Mouse (Mus musculus) testis, adult 2 months (tissue): ENCODE data around the gene Btnl6. TPM values are rescaled to one million over a fixed set of nuclear protein-coding genes. Genes with fewer than 3 reads are reported as not detected.
"Not testable (repeated sequence)": the region's sequence is repeated elsewhere in the genome, so short reads cannot be mapped to it uniquely, and the experiment has no call there.

ENCODE experiments used
- H3K27ac ChIP-seq: fragments of 200-500 bp; 2 replicates; pipeline ENCODE4 v1.5.1; 2012; ENCODE audit warnings: low read depth, low read length; ENCODE audit not compliant: control insufficient read depth, insufficient read depth
- H3K27me3 ChIP-seq: fragments of 200-500 bp; 2 replicates; pipeline ENCODE4 v1.6.1; 2012; ENCODE audit warnings: mild to moderate bottlenecking, low read length, moderate library complexity; ENCODE audit not compliant: control insufficient read depth, insufficient read depth
- H3K36me3 ChIP-seq: fragments of 200-500 bp; 2 replicates; pipeline ENCODE4 v1.6.1; 2012; ENCODE audit warnings: mild to moderate bottlenecking, low read length; ENCODE audit not compliant: control insufficient read depth, insufficient read depth
- H3K4me1 ChIP-seq: fragments of 200-500 bp; 2 replicates; pipeline ENCODE4 v1.6.1; 2012; ENCODE audit warnings: low read length; ENCODE audit not compliant: control insufficient read depth, insufficient read depth
- H3K4me3 ChIP-seq: fragments of 200-500 bp; 2 replicates; pipeline ENCODE4 v1.5.1; 2012; ENCODE audit warnings: low read depth, mild to moderate bottlenecking, low read length, moderate library complexity, mixed read lengths; ENCODE audit not compliant: control insufficient read depth
- CTCF ChIP-seq: fragments of 200-500 bp; IDR thresholded peaks from 2 replicates; pipeline ENCODE4 v1.5.1; 2012; ENCODE audit warnings: low read depth, mild to moderate bottlenecking, inconsistent platforms, low read length, moderate library complexity; ENCODE audit not compliant: control insufficient read depth, insufficient read depth, insufficient replicate concordance
- POLR2A ChIP-seq: fragments of 200-500 bp; IDR thresholded peaks from 2 replicates; pipeline ENCODE4 v1.6.1; 2012; ENCODE audit warnings: low read depth, mild to moderate bottlenecking, inconsistent platforms, low read length, moderate library complexity; ENCODE audit not compliant: control insufficient read depth
- polyA plus RNA-seq: library from polyadenylated mRNA; depleted of rRNA; stranded (reverse); fragments of >200 nt; gene quantifications from 2 replicates; pipeline ENCODE4 v1.2.3, GENCODE M21; 2012

Gene Btnl6
- polyA plus RNA-seq, 1 experiment: not detected

GRCm38 (mm10) chr17:34559116-34559515 lies 42.0 kb upstream of the Btnl6 start:
- Histone ChIP-seq H3K4me1 (peaks cover 7% of the 10 kb centered on the region), H3K4me3 (no peak overlapping the region), H3K27me3 (no peaks in the 10 kb centered on the region), H3K36me3 (no peaks in the 10 kb centered on the region), H3K27ac (no peak overlapping the region)
- no peak for TF ChIP-seq POLR2A
- TF ChIP-seq CTCF: no peak

- Histone ChIP-seq H3K4me1 (peaks cover 4% of the 10 kb centered on the region), H3K4me3 (no peak overlapping the region), H3K27me3 (no peaks in the 10 kb centered on the region), H3K27ac (no peak overlapping the region), H3K36me3 (no peaks in the 10 kb centered on the region)
- TF ChIP-seq CTCF (no peak), POLR2A (no peak)
Observed at GRCm38 (mm10) chr17:34557411-34557810, 40.3 kb upstream of the Btnl6 start.

- Histone ChIP-seq H3K4me3 (no peak overlapping the region), H3K36me3 (no peaks in the 10 kb centered on the region), H3K4me1 (peaks cover 3% of the 10 kb centered on the region), H3K27ac (no peak overlapping the region), H3K27me3 (no peaks in the 10 kb centered on the region)
- no peak for TF ChIP-seq CTCF
- TF ChIP-seq POLR2A: no peak
Observed at GRCm38 (mm10) chr17:34556406-34556805, 39.3 kb upstream of the Btnl6 start.

GRCm38 (mm10) chr17:34555483-34555882 lies 38.3 kb upstream of the Btnl6 start:
- no peaks in the 10 kb centered on the region for H3K36me3 ChIP-seq
- no peak overlapping the region for H3K27ac ChIP-seq
- no peak overlapping the region for H3K4me3 ChIP-seq
- H3K4me1 ChIP-seq: peaks cover 1% of the 10 kb centered on the region; the same call in 1 of the 2 replicates
- H3K27me3 ChIP-seq: no peaks in the 10 kb centered on the region
- TF ChIP-seq POLR2A (no peak), CTCF (peak; percentile 93; the same call in 1 of the 2 replicates)

GRCm38 (mm10) chr17:34549843-34550242 lies 32.7 kb upstream of the Btnl6 start:
- no peak overlapping the region for H3K4me3 ChIP-seq
- TF ChIP-seq POLR2A: no peak
- no peak for TF ChIP-seq CTCF
- H3K4me1 ChIP-seq: no peaks in the 10 kb centered on the region
- no peaks in the 10 kb centered on the region for H3K27me3 ChIP-seq
- no peaks in the 10 kb centered on the region for H3K36me3 ChIP-seq
- no peak overlapping the region for H3K27ac ChIP-seq

GRCm38 (mm10) chr17:34549156-34549555 lies 32.0 kb upstream of the Btnl6 start:
- TF ChIP-seq CTCF (no peak), POLR2A (no peak)
- Histone ChIP-seq H3K4me3 (no peak overlapping the region), H3K27me3 (no peaks in the 10 kb centered on the region), H3K36me3 (no peaks in the 10 kb centered on the region), H3K27ac (no peak overlapping the region), H3K4me1 (no peaks in the 10 kb centered on the region)

GRCm38 (mm10) chr17:34547601-34548000 lies 30.4 kb upstream of the Btnl6 start:
- H3K4me3 ChIP-seq: no peak overlapping the region
- no peaks in the 10 kb centered on the region for H3K36me3 ChIP-seq
- TF ChIP-seq CTCF: no peak
- no peak for TF ChIP-seq POLR2A
- no peak overlapping the region for H3K27ac ChIP-seq
- no peaks in the 10 kb centered on the region for H3K27me3 ChIP-seq
- H3K4me1 ChIP-seq: no peaks in the 10 kb centered on the region

GRCm38 (mm10) chr17:34546797-34547196 lies 29.6 kb upstream of the Btnl6 start:
- Histone ChIP-seq H3K27me3 (no peaks in the 10 kb centered on the region), H3K4me1 (no peaks in the 10 kb centered on the region), H3K4me3 (no peak overlapping the region), H3K27ac (no peak overlapping the region), H3K36me3 (no peaks in the 10 kb centered on the region)
- no peak for TF ChIP-seq CTCF
- no peak for TF ChIP-seq POLR2A

GRCm38 (mm10) chr17:34543567-34543966 lies 26.4 kb upstream of the Btnl6 start:
- not testable (repeated sequence) for H3K36me3 ChIP-seq, H3K27me3 ChIP-seq, H3K4me1 ChIP-seq, H3K27ac ChIP-seq, H3K4me3 ChIP-seq
